Mouse (Mus musculus): ENCODE measurements around the gene Gpx1.

DNA sequence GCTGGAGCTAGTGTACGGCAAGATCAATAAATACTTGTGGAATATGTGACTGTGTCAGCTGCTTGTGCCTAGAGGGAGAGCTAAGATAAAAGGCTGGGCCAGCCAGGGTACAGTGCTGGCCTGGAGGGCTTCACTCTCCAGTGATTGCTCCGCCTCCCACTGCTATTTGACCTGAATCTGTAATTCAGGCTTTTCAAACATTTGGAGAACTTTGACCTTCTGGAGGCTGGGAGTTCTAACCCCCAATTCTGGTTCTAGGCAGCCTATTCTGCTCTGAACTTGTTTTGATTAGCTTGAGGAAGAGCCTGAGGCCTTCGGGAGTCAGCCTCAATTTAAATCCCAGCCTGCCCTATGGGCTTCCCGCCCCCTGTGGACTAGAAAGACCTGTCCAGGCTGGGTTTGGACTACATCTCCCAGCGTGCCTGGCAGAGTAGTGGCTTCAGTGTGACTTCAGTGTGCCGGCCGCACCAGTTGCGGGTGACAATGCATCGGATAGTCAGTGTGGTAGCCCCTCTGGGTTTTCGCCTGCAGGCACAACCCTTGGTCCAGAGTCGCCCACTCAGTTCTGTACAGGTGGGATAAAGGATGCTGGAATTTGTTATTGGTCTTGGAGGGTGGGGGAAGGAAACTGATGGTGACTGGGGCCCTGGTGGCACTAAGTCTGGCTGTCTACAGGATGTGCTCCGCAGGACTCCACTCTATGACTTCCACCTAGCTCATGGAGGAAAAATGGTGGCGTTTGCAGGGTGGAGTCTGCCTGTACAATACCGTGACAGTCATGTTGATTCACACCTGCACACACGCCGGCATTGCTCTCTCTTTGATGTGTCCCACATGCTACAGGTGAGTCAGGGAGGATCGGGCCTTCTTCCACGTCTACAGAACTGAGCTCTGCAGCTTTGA, 42.0 kb upstream of the Gpx1 start, which contains the start of gene Amt:
- TF ChIP-seq ZNF384 (IDR thresholded peaks at IDR 0.05; ENCODE audit: low read depth, low read length) (no peak), MAFK (IDR thresholded peaks at IDR 0.05; ENCODE audit: insufficient read depth, low read depth, low read length) (no peak), CHD2 (IDR thresholded peaks at IDR 0.05; ENCODE audit: low read depth, low read length) (no peak), HCFC1 (IDR thresholded peaks at IDR 0.05; ENCODE audit: borderline replicate concordance, insufficient read depth, low read length) (peak; percentile 94)

Data from ES-E14 (cell line).